Mouse (Mus musculus): ENCODE data around the gene Gnat1.

Gnat1 gene

DNA sequence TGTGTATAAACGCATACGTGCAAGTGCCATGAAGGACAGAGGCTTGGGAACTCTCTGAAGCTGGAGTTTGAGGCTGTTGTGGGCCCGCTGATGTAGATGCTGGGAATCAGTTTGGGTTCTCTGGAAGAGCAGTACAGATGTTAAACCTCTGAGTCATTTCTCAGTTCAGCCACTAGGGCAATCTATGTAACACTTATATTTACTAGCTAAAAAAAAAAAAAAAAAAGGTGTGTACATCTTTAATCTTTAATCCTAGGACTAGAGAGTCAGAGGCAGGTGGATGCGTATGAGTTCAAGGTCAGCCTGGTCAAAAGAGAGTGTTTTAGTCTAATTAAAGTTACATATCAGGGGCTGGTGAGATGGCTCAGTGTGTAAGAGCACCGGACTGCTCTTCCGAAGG is 32.5 kb downstream of the Gnat1 start:
- DNase-seq (ENCODE audit: low read depth in 1 of 2, low spot score in 2 of 2) = no peak

DNA sequence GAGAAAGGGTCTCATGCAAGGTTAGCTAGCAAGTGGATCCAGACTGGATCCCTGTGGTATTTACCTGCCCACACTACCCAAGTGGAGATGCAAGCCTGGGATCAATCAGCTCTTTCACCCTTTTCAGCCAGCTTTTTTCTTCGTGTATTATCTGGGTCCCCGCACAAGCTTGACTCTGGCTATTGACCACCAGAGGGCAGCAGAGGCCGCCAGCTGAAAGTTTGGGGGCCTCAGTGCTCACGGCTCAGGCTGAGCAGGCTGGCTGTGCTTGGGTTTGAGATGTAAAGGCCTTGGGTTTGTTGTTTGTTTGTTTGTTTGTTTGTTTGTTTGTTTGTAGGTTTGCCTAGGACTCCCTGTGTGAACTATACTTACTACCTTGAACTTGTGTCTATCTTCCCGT is 33.9 kb downstream of the Gnat1 start:
- DNase-seq (ENCODE audit: low read depth in 1 of 2, low spot score in 2 of 2) = peak in 1 of 2 experiments; percentile 49

DNA sequence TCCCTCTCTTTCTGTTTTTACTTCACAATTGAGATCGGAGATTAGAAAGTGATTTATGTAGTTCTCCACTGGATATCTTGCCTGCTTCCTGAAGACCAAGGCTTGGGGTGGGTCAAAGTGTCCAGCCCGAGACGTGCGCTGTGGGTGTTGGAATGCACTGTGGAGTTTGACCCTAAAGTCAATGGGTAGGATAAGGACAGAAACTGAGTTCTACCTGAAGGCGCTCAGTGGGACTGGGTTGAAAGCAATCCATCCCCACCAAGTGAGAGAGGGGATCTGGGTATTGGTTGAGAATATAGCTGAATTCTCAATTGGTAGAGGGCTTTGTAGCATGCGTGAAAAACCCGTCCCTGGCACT is 34.4 kb downstream of the Gnat1 start:
- DNase-seq (ENCODE audit: low read depth in 1 of 2, low spot score in 2 of 2) = no peak

DNA sequence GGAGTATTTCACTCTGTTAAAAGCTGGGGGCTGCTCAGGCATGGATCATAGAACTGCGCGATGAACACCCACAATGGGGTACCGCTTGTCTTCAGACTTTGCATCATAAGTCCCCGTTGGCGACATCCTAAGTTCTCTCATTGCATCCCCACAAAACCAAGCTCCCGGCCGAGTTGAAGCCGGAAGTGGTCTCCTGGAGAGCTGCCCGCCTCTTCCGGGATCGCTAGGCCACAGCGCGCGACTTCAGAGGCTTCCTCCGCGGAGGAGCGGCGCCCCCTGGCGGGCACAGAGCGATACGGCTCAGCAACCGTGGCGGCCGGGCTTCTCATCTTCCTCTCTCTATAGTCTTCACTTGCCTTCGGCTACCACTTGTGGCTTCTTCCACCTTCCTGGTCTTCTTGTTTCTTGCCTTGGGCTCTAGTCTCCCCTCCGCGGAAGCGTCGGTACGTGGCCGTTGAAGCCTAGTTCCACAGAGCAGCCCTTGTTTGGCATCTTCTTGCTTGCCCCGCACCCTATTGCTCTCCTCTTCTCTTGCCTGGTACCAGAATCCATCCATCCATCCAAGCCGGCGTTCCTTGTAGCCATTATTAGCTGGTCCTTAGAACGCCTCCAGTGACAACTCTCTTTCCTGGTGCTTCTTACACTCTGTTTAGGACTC is 34.9 kb downstream of the Gnat1 start:
- DNase-seq (ENCODE audit: low read depth in 1 of 2, low spot score in 2 of 2) = peak; percentile 78 to 85

DNA sequence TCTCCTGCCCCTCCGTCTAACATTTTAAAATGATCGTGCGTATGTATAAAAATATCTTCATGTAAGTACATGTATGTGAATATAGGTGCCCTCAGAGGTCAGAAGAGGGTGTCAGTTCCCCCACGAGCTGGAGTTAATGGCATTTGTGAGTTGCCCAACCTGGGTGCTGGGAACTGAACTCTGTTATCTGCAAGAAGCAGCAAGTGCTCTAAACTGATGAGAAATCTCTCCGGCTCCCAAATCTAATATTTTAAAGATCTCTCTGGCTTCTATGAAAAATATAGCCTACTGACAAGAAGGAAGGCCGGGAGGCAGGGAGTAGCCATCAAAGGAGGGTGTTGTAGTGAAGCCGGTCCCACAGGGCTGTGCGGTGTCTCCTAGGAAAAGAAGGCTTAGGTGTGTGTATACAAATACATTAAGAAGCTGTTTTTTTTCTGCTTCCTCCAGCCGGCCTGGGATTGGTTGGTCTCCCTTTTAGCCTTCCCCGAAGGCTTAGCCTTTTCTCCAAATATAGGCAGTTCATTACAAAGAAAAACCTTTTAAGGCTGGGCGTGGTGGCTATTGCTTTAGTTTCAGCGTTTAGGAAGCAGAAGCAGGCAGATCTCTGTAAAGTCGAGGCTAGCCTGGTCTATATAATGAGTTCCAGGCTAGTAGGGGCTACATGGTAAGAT is 35.8 kb downstream of the Gnat1 start:
- DNase-seq (ENCODE audit: low read depth in 1 of 2, low spot score in 2 of 2) = no peak

DNA sequence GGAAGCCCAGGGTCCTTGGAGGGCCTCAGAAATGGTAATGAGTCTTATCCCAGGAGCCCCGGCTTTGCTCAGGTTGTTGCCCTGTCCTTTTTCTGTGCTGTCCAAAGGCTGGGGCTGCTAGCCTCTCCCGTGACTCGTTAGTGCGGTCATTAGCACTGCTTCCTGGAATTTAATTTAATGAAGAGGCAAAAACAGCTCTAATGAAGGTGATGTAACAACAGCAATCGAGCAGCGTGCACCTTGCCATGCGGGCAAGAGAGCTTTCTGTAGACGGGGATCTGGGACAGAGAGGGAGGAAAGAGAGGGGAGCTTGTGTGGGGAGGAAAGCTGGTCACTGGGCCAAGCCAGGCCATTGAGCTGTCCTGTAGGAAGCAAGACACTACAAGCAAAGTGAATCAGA is 37.8 kb downstream of the Gnat1 start:
- DNase-seq (ENCODE audit: low read depth in 1 of 2, low spot score in 2 of 2) = no peak

DNA sequence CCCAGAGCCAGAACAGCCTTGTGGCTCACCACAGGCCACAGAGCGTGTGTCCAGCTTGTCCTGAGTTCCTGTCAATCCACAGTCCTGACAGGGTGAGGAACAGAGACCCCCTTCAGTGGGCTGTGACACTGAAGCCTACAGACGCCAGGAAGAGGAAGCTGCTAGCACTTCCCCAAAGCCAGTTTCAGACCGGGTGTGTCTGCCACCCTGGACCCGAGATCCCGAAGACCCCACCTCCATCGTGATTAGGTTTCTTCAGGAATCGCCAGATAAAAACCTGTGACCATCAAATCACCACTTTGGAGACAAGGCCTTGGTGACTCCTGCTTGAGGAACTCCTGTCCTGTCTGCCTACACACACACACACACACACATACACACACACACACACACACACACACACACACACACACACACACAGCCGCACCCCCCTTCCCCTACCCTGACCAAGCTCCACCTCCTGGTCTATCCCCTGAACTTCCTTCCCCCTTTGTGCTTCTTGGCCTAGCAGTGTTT is 39.2 kb downstream of the Gnat1 start:
- DNase-seq (ENCODE audit: low read depth in 1 of 2, low spot score in 2 of 2) = peak; percentile 66 to 72

DNA sequence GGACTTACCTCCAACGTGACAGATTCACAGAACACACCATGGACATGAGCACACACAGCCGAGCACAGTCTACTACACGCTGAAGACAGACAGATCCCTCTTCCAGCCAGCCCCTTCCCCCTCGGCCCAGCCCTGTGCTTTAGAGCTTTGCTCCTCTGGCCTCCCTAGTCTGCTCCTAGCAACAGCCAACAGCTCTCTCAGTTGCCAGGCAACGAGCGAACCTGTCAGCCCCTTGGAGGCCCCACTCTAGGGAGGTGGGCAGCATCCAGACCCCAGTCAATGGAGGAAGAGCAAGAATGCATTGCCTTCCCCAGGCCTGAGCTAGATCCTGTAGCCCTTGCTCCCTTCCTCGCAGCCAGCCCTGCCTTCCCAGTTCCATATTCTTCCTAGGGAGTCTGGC is 42.4 kb downstream of the Gnat1 start:
- no peak for DNase-seq (ENCODE audit: low read depth in 1 of 2, low spot score in 2 of 2)

DNA sequence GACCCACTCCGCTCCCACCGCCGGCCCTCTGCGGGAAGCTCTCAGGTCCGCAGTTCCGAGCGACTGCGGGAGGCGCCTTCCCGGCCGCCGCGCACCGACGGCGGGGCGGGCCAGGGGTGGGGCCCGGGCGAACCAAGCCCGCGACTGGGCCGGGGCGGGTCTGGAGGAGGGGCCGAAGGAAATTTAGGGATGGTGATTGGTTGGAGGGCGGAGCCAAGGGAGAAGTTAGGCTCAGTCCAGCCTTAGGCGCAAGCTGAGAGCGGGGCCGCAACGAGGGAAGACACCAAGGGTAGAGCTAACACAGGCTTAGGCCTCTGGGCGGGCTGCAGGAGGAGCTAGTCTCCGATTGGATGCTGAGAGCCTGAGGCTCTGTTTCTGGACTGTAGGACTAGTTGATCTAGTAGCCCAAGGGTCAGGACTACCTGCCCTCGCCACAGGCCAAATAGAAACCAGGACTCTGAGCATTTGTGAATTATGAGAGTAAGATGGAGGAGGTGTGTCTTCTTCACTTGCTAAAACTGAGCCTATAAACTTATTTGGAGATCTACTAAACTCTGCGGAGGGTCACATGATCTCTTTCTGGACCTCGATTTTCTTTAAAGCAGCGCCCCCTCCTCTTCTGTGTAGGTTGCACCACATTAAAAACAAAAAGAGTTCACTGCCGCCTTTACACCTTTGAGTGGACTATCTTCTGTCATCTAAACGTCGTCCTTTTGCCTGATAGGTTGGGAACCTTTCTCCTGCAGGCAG is 44.1 kb downstream of the Gnat1 start, which contains the start of gene Gnai2:
Gene Gnai2, minus strand, starts transcription at position 89 of the 750 bp plus-strand sequence.
- DNase-seq (ENCODE audit: low read depth in 1 of 2, low spot score in 2 of 2) = peak; percentile 94 to 96

DNA sequence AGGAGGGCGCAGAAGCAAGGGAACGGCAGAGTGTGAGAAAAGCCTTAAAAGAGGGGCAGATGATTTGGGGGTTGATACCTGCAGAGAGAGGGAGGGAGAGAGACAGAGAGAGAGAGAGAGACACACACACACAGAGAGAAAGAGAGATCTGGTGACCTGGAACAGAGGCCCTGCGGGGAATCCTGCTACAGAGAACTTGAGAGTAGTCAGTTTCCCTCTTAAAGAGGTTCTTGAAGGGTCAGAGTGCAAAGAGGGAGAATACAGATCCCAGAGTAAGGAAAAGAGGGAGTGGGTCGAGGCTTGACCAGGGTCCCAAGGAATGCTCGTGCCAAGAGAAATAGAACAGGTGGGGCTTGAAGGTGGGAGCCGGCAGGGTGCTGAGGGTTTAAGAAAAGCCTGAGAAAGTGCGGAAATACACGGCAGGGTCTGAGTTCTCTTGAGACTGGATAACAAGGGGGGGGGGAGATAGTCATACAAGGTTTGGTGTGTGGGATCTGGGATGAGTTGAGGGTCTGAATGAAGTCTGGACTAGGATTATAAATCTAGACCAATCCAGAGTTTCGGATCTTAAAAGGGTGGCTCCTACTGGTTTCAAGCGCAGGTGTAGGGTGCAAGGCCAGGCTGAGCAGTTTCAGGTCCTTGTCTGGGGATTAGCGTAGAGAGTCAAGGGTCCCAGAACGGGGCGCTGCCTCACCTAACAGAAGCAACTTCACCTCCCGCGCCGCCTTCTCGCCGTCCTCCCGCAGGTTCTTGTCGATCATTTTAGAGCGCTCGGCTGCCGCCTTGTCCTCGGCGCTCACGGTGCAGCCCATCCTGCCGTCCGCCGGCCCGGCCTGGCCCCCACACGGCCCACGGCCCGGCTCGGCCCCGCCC is 44.9 kb downstream of the Gnat1 start:
- DNase-seq (ENCODE audit: low read depth in 1 of 2, low spot score in 2 of 2) = no peak

DNA sequence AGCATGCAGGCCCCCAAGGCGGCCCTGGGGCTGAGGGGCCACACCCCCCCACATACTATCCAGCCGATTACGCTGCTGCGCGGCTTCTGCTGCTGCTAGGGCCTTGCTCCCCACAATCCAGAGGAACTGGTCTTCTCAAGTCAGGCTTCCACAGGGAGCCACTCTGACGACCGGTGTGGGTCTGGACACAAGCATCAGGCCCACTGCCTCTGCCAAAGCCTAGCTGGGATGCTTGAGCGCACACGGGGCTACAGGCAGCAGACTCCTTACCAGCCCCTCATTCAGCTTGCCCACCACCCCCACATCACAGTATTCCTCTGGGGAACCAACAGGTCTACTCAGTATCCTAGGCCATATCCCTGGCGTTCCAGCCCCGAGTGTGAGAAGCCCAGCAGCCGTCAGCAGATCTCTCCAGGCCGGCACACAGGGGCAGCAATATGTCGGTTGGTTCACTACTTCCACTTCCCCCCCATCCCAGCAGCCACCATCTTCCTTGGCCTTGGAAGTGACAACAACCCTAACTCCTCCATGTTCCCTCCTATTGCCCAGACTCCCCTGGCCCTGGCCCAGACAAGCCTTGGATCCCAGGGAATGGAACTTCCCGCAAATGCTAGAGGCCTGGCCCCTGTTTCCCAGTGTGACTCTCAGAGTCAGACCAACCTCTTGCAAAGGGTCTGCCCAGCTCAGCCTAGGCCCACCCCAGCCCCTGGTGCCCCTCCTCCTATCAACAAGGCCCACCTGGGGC is 45.7 kb downstream of the Gnat1 start:
- DNase-seq (ENCODE audit: low read depth in 1 of 2, low spot score in 2 of 2) = no peak

DNA sequence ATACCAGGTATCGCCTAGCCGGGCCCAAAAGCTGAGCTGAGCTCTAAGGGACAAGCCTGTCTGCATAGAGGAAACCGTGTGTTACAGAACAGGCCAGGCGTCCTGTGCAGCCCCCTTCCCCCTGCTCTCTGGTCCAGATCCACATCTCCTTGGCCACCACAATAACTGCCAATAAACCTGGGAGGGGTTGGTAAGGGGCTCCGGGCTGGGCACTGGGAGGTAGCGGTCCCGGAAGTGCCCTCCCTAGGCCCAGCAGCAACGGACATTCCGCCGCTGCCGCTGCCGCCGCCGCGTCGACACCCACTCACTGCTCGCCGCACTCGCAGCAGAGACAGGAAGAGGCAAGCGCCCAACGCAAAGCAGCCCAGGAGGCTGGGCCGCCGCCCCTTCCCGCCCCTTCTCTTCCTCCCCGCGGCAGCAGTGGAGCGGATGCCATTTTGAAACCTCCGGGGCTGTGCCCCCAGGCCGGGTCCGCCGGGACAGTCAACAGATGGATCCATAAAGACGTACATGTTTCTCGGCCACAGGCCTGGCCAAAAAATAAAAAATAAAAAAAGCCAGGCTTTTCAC is 46.3 kb downstream of the Gnat1 start:
- peak; percentile 59 to 75 for DNase-seq (ENCODE audit: low read depth in 1 of 2, low spot score in 2 of 2)

DNA sequence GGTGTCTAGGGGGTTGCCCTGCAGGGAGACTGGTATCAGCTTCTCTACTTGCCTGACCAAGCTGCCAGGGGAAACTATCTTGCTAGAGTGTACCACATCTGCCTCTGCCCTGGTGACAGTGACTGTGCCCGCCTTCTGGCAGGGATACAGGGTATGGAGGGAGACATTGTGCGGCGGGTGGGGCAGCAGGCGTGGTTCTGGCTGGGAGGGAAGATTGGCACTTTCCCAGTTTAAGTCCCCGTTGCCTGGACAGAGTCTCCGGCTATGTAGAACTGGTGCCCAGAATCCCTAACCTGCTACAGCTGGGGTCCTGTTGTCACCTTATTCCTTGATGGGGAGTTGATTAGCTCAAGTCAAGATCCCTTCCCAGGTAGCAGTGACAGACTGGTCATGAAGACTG is 47.0 kb downstream of the Gnat1 start:
- DNase-seq (ENCODE audit: low read depth in 1 of 2, low spot score in 2 of 2) = no peak

DNA sequence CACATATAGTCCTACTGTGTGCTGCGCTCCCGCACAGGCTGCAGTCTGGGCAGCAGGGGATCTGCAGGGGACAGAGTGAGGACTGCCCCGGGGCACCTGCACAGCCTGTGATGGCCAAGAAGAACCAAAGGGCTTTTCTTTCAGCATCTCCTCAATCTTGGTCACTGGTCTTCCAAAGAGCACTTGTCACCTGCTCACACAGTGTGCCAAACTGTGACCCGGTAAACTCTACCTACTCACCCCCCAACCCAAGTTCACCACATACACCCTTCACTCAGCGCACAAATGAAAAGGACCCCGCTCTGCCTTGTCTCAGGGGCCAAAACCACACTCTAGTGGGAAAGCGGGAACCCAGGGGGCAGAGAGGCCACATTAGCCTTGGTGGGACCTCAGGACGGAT is 47.7 kb downstream of the Gnat1 start:
- no peak for DNase-seq (ENCODE audit: low read depth in 1 of 2, low spot score in 2 of 2)

DNA sequence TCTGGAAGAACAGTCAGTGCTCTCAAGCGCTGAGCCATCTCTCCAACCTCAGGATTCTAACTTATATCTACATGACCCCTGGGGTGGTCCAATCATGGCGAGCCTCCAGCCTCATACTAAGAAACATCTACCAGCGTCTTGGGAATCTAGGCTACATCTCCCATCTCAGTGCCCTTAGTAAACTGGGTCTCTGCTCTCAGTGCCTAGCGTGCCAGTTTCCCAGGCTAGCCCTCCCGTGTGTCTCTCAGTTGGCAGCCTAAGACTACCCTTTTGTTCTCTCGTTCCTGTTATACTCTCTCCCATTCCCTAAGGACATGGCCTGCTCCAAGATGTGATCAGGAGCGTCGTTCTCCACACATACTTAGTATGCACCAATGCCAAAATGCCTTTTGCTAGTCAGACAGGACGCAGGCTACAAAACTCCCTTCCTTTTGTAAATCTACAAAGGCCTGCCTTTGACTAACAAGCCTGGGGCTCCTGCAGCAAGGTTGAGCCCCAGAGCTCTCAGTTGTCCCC is 48.1 kb downstream of the Gnat1 start:
- DNase-seq (ENCODE audit: low read depth in 1 of 2, low spot score in 2 of 2) = no peak

DNA sequence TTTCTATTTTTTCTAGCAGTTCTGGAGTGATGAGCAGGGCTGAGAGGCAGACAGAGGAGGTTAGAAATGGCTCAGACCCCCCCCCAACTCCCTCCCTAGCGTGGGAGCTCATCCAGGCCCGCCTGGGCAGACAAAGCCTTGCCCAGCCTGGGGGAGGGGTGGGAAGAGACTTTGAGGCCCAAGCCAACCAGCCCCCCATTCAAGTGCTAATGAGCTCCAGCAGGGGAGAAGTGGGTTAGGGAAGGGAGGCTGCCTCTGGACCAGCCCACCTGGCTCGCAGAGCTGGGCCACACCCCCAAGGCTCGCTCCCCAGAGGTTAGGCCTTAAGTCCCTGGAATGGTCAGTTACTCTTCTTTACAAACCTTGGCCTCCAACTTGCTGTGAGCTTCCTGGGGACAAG is 48.9 kb downstream of the Gnat1 start:
- no peak for DNase-seq (ENCODE audit: low read depth in 1 of 2, low spot score in 2 of 2)

DNA sequence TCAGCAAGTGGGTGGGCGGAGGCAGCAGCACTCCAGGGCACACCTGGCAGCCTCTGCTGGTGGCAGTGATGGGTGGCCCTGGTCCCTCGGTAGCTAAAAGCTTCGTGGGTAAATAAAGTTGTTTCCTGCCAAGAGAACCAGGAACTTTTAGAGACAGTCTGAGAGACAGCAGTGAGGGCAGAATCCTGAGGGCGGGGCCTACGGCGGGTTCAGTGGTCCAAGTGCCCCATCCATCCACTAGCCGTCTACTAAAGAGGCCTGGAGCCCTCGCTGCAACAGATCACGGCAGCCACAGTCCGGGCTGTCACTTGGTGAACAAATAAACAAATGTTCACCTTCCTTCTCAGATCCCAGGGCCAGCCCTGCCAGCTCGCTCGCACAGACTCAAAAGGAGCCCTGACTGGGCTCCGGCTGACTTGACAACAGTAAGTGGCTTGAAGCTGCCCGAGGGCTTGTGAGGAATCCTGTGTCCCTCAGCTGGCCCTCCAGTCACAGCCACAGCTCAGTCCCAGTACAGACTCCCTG is 49.5 kb downstream of the Gnat1 start:
- DNase-seq (ENCODE audit: low read depth in 1 of 2, low spot score in 2 of 2) = no peak

DNA sequence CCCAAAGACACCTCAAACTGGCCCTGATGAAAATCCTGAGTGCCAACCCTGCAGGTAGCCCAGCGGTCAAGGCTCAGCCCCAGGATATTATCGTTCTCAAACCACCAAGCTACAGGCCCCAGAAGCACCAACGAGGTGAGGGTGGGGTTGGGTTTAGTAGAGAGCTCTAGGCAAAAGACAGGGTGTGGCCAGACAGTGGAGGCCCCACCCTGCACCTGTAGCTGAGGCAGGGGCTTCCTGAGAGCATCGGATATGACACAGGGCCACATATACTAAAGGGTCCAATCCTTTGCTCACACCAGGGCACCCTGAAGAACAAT is 50.1 kb downstream of the Gnat1 start:
- DNase-seq (ENCODE audit: low read depth in 1 of 2, low spot score in 2 of 2) = no peak

DNA sequence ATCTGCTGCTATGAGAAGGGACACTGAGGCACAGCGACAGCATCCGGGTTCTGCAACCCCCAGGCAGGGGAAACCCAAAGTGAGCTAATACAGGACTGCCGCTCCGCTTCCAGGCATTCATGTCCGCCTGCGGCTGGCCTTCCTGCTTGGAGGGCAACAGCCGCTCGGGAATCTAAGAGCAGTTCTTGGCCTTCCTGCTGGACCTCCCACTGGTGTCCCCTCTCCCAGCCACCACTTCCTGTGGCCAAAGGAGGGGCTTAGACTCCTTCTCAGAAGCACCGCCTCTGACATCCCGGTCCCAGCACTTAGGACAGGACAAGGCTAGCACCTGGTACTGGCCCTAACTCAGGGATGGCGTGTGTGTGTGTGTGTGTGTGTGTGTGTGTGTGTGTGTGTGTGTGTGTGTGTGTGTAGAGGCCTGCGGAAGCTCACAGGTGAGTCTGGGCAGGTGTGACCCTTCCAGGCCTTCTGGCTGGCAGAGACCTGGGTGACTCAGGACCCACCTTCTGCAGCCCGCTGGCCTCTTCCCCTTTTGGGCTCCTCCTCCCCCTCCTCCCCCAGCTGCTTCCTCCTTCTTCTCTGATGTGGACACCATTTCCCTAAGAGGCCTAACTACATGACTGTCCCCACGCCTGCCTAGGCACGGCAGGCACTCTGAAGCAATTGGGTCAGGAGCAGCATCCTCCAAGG is 50.6 kb downstream of the Gnat1 start:
- peak in 1 of 2 experiments; percentile 66 for DNase-seq (ENCODE audit: low read depth in 1 of 2, low spot score in 2 of 2)

Data from monocyte, adult 2 months (primary cell).